Comparison of ENCODE assay signal across 13 mouse cellular contexts in genomic region chr9:61016673-61017072, GRCm38 (mm10).
DNase-seq lines count a peak whose midpoint lies in the region; ATAC-seq lines count a peak whose summit lies in the region.
"Had no signal": no experiment of that assay in that cellular context is flagged by ENCODE, and none has a peak within 500 bp of the region (broad histone marks: within the 10 kb centered on the region; RNA-seq: fewer than 3 reads in every experiment).

No protein-coding gene starts in this region.

- no peak overlapping the region for H3K27ac ChIP-seq in embryonic facial prominence, embryonic 11.5 days (replicated peaks; ENCODE audit: low read depth, low read length)
- H3K27ac ChIP-seq: heart, embryonic 13.5 days; midbrain, embryonic 12.5 days had no signal

- no peak overlapping the region for H3K9ac ChIP-seq in embryonic facial prominence, embryonic 11.5 days (replicated peaks; ENCODE audit: low read length)
- H3K9ac ChIP-seq: heart, embryonic 13.5 days; midbrain, embryonic 12.5 days had no signal

- no peaks in the 10 kb centered on the region; the same call in 1 of the 2 replicates for H3K27me3 ChIP-seq in embryonic facial prominence, embryonic 11.5 days (ENCODE audit: control insufficient read depth, insufficient read depth, low read length)
- H3K27me3 ChIP-seq in megakaryocyte, embryonic 14.5 days (replicated peaks), result peaks cover 88% of the 10 kb centered on the region

- H3K36me3 ChIP-seq in embryonic facial prominence, embryonic 11.5 days (replicated peaks; ENCODE audit: control insufficient read depth, insufficient read depth, low read depth, low read length), result no peaks in the 10 kb centered on the region
- H3K36me3 ChIP-seq in megakaryocyte, embryonic 14.5 days (replicated peaks; ENCODE audit: low read length), result no peaks in the 10 kb centered on the region
- H3K36me3 ChIP-seq: heart, embryonic 13.5 days; midbrain, embryonic 12.5 days had no signal

- no peak overlapping the region for H3K4me2 ChIP-seq in embryonic facial prominence, embryonic 11.5 days (ENCODE audit: low read depth, low read length)
- H3K4me2 ChIP-seq: heart, embryonic 13.5 days; midbrain, embryonic 12.5 days had no signal

- H3K4me1 ChIP-seq in embryonic facial prominence, embryonic 11.5 days (ENCODE audit: control insufficient read depth, insufficient read depth, low read length), result no peaks in the 10 kb centered on the region
- H3K4me1 ChIP-seq in megakaryocyte, embryonic 14.5 days, result peaks cover 40% of the 10 kb centered on the region
- H3K4me1 ChIP-seq: heart, embryonic 13.5 days had no signal

- no peaks in the 10 kb centered on the region for H3K9me3 ChIP-seq in embryonic facial prominence, embryonic 11.5 days (replicated peaks; ENCODE audit: control insufficient read depth, low read length)
- H3K9me3 ChIP-seq in megakaryocyte, embryonic 14.5 days, result peaks cover 22% of the 10 kb centered on the region

- peak; percentile 44 for DNase-seq in CD4-positive, CD25-positive, alpha-beta regulatory T cell, adult 2 months (ENCODE audit: low read depth, low spot score)
- peak; percentile 78 for DNase-seq in 3134 (ENCODE audit: extremely low read depth, insufficient read length, low spot score)
- peak; percentile 40 for DNase-seq in embryonic facial prominence, embryonic 11.5 days (ENCODE audit: low spot score)
- DNase-seq in layer of hippocampus, adult 8-10 months (ENCODE audit: low spot score in 2 of 2), result no peak
- DNase-seq in urinary bladder, postnatal 10 days (ENCODE audit: low spot score), result no peak
- DNase-seq: cerebellum, adult 18-20 months; kidney, adult 8-10 months; liver had no signal

- H3K4me3 ChIP-seq in embryonic facial prominence, embryonic 11.5 days (ENCODE audit: low read depth, low read length), result no peak overlapping the region
- peak overlapping the region; percentile 16 for H3K4me3 ChIP-seq in megakaryocyte, embryonic 14.5 days (replicated peaks)
- H3K4me3 ChIP-seq: heart, embryonic 13.5 days; midbrain, embryonic 12.5 days had no signal

- no peak for ATAC-seq in CD4-positive, CD25-positive, alpha-beta regulatory T cell, adult 4 months
- no peak for ATAC-seq in embryonic facial prominence, embryonic 11.5 days (replicated peaks; ENCODE audit: insufficient number of reproducible peaks, low FRiP score, low TSS enrichment, low read depth)
- ATAC-seq in megakaryocyte-erythroid progenitor cell, adult 5-6 weeks (replicated peaks; ENCODE audit: low FRiP score, low TSS enrichment, poor library complexity, severe bottlenecking), result no peak

- WGBS in embryonic facial prominence, embryonic 11.5 days, result 18% methylated on average over 10 of the region's 10 CpGs

Comparison
In these comparisons a context has a peak if more than half of its experiments do, and no peak if none do; other contexts are left out.
1. DNase-seq: peak in CD4-positive, CD25-positive, alpha-beta regulatory T cell, adult 2 months (single experiment), 3134 (single experiment) and embryonic facial prominence, embryonic 11.5 days (single experiment); none in layer of hippocampus, adult 8-10 months (0 of 2) and urinary bladder, postnatal 10 days (single experiment).